Mouse (Mus musculus) ES-Bruce4 (cell line): ENCODE data around the gene Ifi203. TPM values are rescaled to one million over a fixed set of nuclear protein-coding genes. Genes with fewer than 3 reads are reported as not detected.
"Not testable (repeated sequence)": the region's sequence is repeated elsewhere in the genome, so short reads cannot be mapped to it uniquely, and the experiment has no call there.

Experiments used
- H3K27ac ChIP-seq: 2 replicates; pipeline ENCODE4 v1.5.1; 2012; ENCODE audit warnings: low read length, inconsistent platforms; ENCODE audit not compliant: insufficient read depth
- H3K27me3 ChIP-seq: 2 replicates; pipeline ENCODE4 v1.6.1; 2012; ENCODE audit warnings: mild to moderate bottlenecking, low read length, inconsistent platforms; ENCODE audit not compliant: control insufficient read depth, poor library complexity, insufficient read depth, severe bottlenecking
- H3K36me3 ChIP-seq: 2 replicates; pipeline ENCODE4 v1.6.1; 2012; ENCODE audit warnings: inconsistent platforms, mild to moderate bottlenecking, low read length, moderate library complexity; ENCODE audit not compliant: control insufficient read depth, poor library complexity, insufficient read depth, severe bottlenecking
- H3K4me1 ChIP-seq: one replicate; pipeline ENCODE4 v1.8.1; 2011; ENCODE audit warnings: low read length; ENCODE audit not compliant: control insufficient read depth, insufficient read depth
- H3K4me3 ChIP-seq: 2 replicates; pipeline ENCODE4 v1.5.1; 2011; ENCODE audit warnings: low read depth, mild to moderate bottlenecking, low read length
- H3K9ac ChIP-seq: 2 replicates; pipeline ENCODE4 v1.6.1; 2012; ENCODE audit warnings: low read depth, mild to moderate bottlenecking, inconsistent platforms; ENCODE audit not compliant: poor library complexity, severe bottlenecking
- H3K9me3 ChIP-seq: replicated peaks from 2 replicates; pipeline ENCODE4 v1.6.1; 2012; ENCODE audit warnings: mild to moderate bottlenecking, low read length, inconsistent platforms; ENCODE audit not compliant: control insufficient read depth, poor library complexity, insufficient read depth, severe bottlenecking
- CTCF ChIP-seq: IDR thresholded peaks from one replicate; pipeline ENCODE4 v1.8.1; 2011; ENCODE audit warnings: low read depth, low read length
- EP300 ChIP-seq: IDR thresholded peaks from 2 replicates; pipeline ENCODE4 v1.6.1; 2011; ENCODE audit warnings: low read depth, low read length; ENCODE audit not compliant: insufficient read depth
- POLR2A ChIP-seq: IDR thresholded peaks from one replicate; pipeline ENCODE4 v1.8.1; 2011; ENCODE audit warnings: low read length; ENCODE audit not compliant: insufficient read depth
- polyA plus RNA-seq: library from polyadenylated mRNA; stranded (reverse); fragments of >200 nt; gene quantifications from 2 replicates; pipeline ENCODE4 v1.2.4, GENCODE M21; 2011; ENCODE audit warnings: low read depth; ENCODE audit not compliant: missing spikeins, insufficient read depth, insufficient read length

The Ifi203 gene
- polyA plus RNA-seq, 1 experiment = 0.24 TPM

- no peak for TF ChIP-seq POLR2A
- no peak for TF ChIP-seq CTCF
- TF ChIP-seq EP300 = no peak
- Histone ChIP-seq H3K27me3 (no peaks in the 10 kb centered on the region), H3K9me3 (no peaks in the 10 kb centered on the region), H3K27ac (no peak overlapping the region), H3K36me3 (no peaks in the 10 kb centered on the region), H3K9ac (no peak overlapping the region), H3K4me3 (no peak overlapping the region), H3K4me1 (no peaks in the 10 kb centered on the region)
These were observed 12.8 kb upstream of the Ifi203 start for GRCm38 (mm10) chr1:173955071-173955796.

GRCm38 (mm10) chr1:173953563-173953962 lies 11.1 kb upstream of the Ifi203 start:
- Histone ChIP-seq H3K9ac (no peak overlapping the region), H3K27me3 (no peaks in the 10 kb centered on the region), H3K4me1 (no peaks in the 10 kb centered on the region), H3K4me3 (no peak overlapping the region), H3K9me3 (no peaks in the 10 kb centered on the region), H3K36me3 (no peaks in the 10 kb centered on the region), H3K27ac (no peak overlapping the region)
- TF ChIP-seq CTCF = no peak
- TF ChIP-seq POLR2A = no peak
- TF ChIP-seq EP300 = no peak

- not testable (repeated sequence) for H3K9me3 ChIP-seq, H3K27ac ChIP-seq, H3K27me3 ChIP-seq, H3K9ac ChIP-seq, H3K36me3 ChIP-seq, H3K4me1 ChIP-seq, H3K4me3 ChIP-seq
These were observed 6.6 kb upstream of the Ifi203 start for GRCm38 (mm10) chr1:173949044-173949443.

- not testable (repeated sequence) for H3K4me1 ChIP-seq, H3K9ac ChIP-seq, H3K27ac ChIP-seq, H3K9me3 ChIP-seq, H3K27me3 ChIP-seq, H3K36me3 ChIP-seq, H3K4me3 ChIP-seq
These were observed 251 bp upstream of the Ifi203 start for GRCm38 (mm10) chr1:173942780-173943066.

GRCm38 (mm10) chr1:173941522-173941921 lies 950 bp downstream of the Ifi203 start:
- not testable (repeated sequence) for H3K9ac ChIP-seq, H3K4me1 ChIP-seq, H3K36me3 ChIP-seq, H3K4me3 ChIP-seq, H3K27ac ChIP-seq, H3K27me3 ChIP-seq, H3K9me3 ChIP-seq

- H3K27ac ChIP-seq, H3K4me3 ChIP-seq, H3K4me1 ChIP-seq, H3K36me3 ChIP-seq, H3K27me3 ChIP-seq, H3K9me3 ChIP-seq, H3K9ac ChIP-seq: not testable (repeated sequence)
These were observed 23.2 kb downstream of the Ifi203 start for GRCm38 (mm10) chr1:173919279-173919678.

- H3K4me1 ChIP-seq = no peaks in the 10 kb centered on the region
- no peak overlapping the region for H3K9ac ChIP-seq
- H3K9me3 ChIP-seq = no peaks in the 10 kb centered on the region
- no peaks in the 10 kb centered on the region for H3K36me3 ChIP-seq
- H3K4me3 ChIP-seq = no peak overlapping the region
- H3K27ac ChIP-seq = no peak overlapping the region
- TF ChIP-seq POLR2A = no peak
- TF ChIP-seq EP300 = no peak
- TF ChIP-seq CTCF = no peak
- no peaks in the 10 kb centered on the region for H3K27me3 ChIP-seq
These were observed 27.9 kb downstream of the Ifi203 start for GRCm38 (mm10) chr1:173914559-173914958.

GRCm38 (mm10) chr1:173913256-173913791 lies 29.1 kb downstream of the Ifi203 start:
- not testable (repeated sequence) for H3K9me3 ChIP-seq, H3K9ac ChIP-seq, H3K27ac ChIP-seq, H3K4me1 ChIP-seq, H3K4me3 ChIP-seq, H3K36me3 ChIP-seq, H3K27me3 ChIP-seq

- not testable (repeated sequence) for H3K9ac ChIP-seq, H3K4me3 ChIP-seq, H3K27ac ChIP-seq, H3K27me3 ChIP-seq, H3K9me3 ChIP-seq, H3K36me3 ChIP-seq, H3K4me1 ChIP-seq
These were observed 29.8 kb downstream of the Ifi203 start, which contains the start of gene Ifi211 for GRCm38 (mm10) chr1:173912548-173913255. TSS of gene Ifi211 (minus strand) at chr1:173913046.
